In the genomic region with DNA sequence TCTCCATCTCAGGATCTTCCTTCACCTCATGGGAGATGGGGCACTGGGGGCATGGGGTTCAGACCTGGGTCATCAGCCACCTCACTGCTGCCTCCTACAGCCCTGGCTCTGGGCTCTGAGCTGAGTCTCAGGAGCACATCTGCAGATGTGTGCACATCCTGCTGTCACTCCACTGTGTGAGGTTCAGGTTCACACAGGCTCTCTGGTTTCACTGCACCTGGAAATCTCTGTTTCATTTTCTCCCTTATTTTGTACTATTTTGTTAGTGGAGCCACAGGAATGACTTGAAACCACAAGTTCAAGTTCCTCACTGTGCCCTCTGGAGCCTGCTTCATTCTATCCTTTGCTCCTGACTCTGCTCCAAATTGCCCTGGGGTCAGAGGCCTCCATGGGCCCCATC, we compare ENCODE assay signal across 23 mouse cellular contexts. TPM values are rescaled to one million over a fixed set of nuclear protein-coding genes. Genes with fewer than 3 reads are reported as not detected.
A peak's percentile ranks its signal among the peaks of the same experiment; 100 is the strongest.
DNase-seq lines count a peak whose midpoint lies in the region; ATAC-seq and TF ChIP-seq lines count a peak whose summit lies in the region.
"Had no signal": no experiment of that assay in that cellular context is flagged by ENCODE, and none has a peak within 500 bp of the region (broad histone marks: within the 10 kb centered on the region; RNA-seq: fewer than 3 reads in every experiment).

No protein-coding gene starts in this region.

- no peaks in the 10 kb centered on the region for H3K9me3 ChIP-seq in heart, embryonic 13.5 days
- H3K9me3 ChIP-seq in neural tube, embryonic 15.5 days (replicated peaks), result no peaks in the 10 kb centered on the region
- no peaks in the 10 kb centered on the region for H3K9me3 ChIP-seq in hindbrain, embryonic 14.5 days (ENCODE audit: control insufficient read depth, low read length)
- H3K9me3 ChIP-seq: G1E; midbrain, embryonic 12.5 days had no signal

- no peak overlapping the region for H3K4me3 ChIP-seq in heart, embryonic 13.5 days
- no peak overlapping the region for H3K4me3 ChIP-seq in small intestine, adult 2 months (ENCODE audit: low read depth, low read length)
- no peak overlapping the region for H3K4me3 ChIP-seq in neural tube, embryonic 15.5 days (replicated peaks)
- no peak overlapping the region for H3K4me3 ChIP-seq in hindbrain, embryonic 14.5 days (replicated peaks; ENCODE audit: low read length)
- H3K4me3 ChIP-seq: midbrain, embryonic 12.5 days had no signal

- peaks cover 25% of the 10 kb centered on the region for H3K36me3 ChIP-seq in heart, embryonic 13.5 days
- peaks cover 10% of the 10 kb centered on the region for H3K36me3 ChIP-seq in small intestine, adult 2 months (ENCODE audit: control insufficient read depth, insufficient read depth, low read length)
- H3K36me3 ChIP-seq in neural tube, embryonic 15.5 days, result peaks cover 10% of the 10 kb centered on the region
- peaks cover 18% of the 10 kb centered on the region for H3K36me3 ChIP-seq in hindbrain, embryonic 14.5 days (replicated peaks; ENCODE audit: control insufficient read depth, insufficient read depth)

- no peaks in the 10 kb centered on the region for H3K27me3 ChIP-seq in heart, embryonic 13.5 days (replicated peaks)
- no peaks in the 10 kb centered on the region for H3K27me3 ChIP-seq in small intestine, adult 2 months (ENCODE audit: control insufficient read depth, insufficient read depth, low read length)
- H3K27me3 ChIP-seq in neural tube, embryonic 15.5 days (replicated peaks), result no peaks in the 10 kb centered on the region
- H3K27me3 ChIP-seq in hindbrain, embryonic 14.5 days (ENCODE audit: control insufficient read depth, insufficient read depth, low read length), result no peaks in the 10 kb centered on the region
- H3K27me3 ChIP-seq: midbrain, embryonic 12.5 days had no signal

- no peak for ATAC-seq in heart, embryonic 13.5 days (ENCODE audit: extremely low read depth, insufficient number of reproducible peaks, low FRiP score, low TSS enrichment)
- ATAC-seq in neural tube, embryonic 15.5 days (ENCODE audit: low FRiP score), result no peak
- ATAC-seq in hindbrain, embryonic 14.5 days (ENCODE audit: low FRiP score), result no peak
- ATAC-seq: forebrain, embryonic 16.5 days had no signal

- no peak for TF ChIP-seq POLR2A in small intestine, adult 2 months (IDR thresholded peaks at IDR 0.05; ENCODE audit: low read depth, low read length)

- DNase-seq in heart, adult 8-10 months (ENCODE audit: low spot score), result no peak
- peak; percentile 70 for DNase-seq in thymus, postnatal 0 days (ENCODE audit: low spot score)
- no peak for DNase-seq in thymus, postnatal 10 days (ENCODE audit: low spot score in 2 of 2)
- DNase-seq in frontal cortex, postnatal 14 days (ENCODE audit: low spot score in 2 of 2), result no peak
- DNase-seq in hindbrain, embryonic 14.5 days (ENCODE audit: low spot score), result no peak
- DNase-seq: cerebellum, adult 2 months; embryo, embryonic 11 days; lung, postnatal 14 days; right cerebral cortex, postnatal 4 days had no signal

- 0 out of 2 replicates have a peak overlapping the region, but pooled peaks have one; percentile 48 for H3K27ac ChIP-seq in heart, embryonic 13.5 days (replicated peaks)
- H3K27ac ChIP-seq in small intestine, adult 2 months (ENCODE audit: insufficient read depth, low read depth, low read length), result peak overlapping the region; percentile 40
- H3K27ac ChIP-seq in neural tube, embryonic 15.5 days (replicated peaks), result no peak overlapping the region
- no peak overlapping the region for H3K27ac ChIP-seq in hindbrain, embryonic 14.5 days
- H3K27ac ChIP-seq: kidney, postnatal 0 days; midbrain, embryonic 12.5 days had no signal

- no peak for TF ChIP-seq CTCF in small intestine, adult 2 months (IDR thresholded peaks at IDR 0.05; ENCODE audit: extremely low read depth, insufficient read length, insufficient replicate concordance, low read depth, low read length)

- no peak overlapping the region for H3K9ac ChIP-seq in heart, embryonic 13.5 days
- H3K9ac ChIP-seq in neural tube, embryonic 15.5 days (replicated peaks), result no peak overlapping the region
- H3K9ac ChIP-seq in hindbrain, embryonic 14.5 days, result no peak overlapping the region
- H3K9ac ChIP-seq: midbrain, embryonic 12.5 days had no signal

- peaks cover 14% of the 10 kb centered on the region for H3K4me1 ChIP-seq in heart, embryonic 13.5 days
- H3K4me1 ChIP-seq in small intestine, adult 2 months (ENCODE audit: control insufficient read depth, insufficient read depth, insufficient read length, low read length), result peaks cover 26% of the 10 kb centered on the region
- no peaks in the 10 kb centered on the region for H3K4me1 ChIP-seq in neural tube, embryonic 15.5 days
- no peaks in the 10 kb centered on the region for H3K4me1 ChIP-seq in hindbrain, embryonic 14.5 days (replicated peaks; ENCODE audit: control insufficient read depth, insufficient read depth, low read length)
- H3K4me1 ChIP-seq: midbrain, embryonic 12.5 days had no signal

- H3K4me2 ChIP-seq in heart, embryonic 13.5 days, result no peak overlapping the region
- no peak overlapping the region for H3K4me2 ChIP-seq in neural tube, embryonic 15.5 days
- H3K4me2 ChIP-seq in hindbrain, embryonic 14.5 days (replicated peaks), result no peak overlapping the region
- H3K4me2 ChIP-seq: heart, embryonic 11.5 days; liver, embryonic 11.5 days; midbrain, embryonic 12.5 days had no signal

RNA-seq across cellular contexts. Expression of gene Gpr183, which starts 26.9 kb away (rescaled TPM):
- 2.3 and 2.5 TPM in 2 replicates for polyA plus RNA-seq in heart, embryonic 13.5 days (2015; fragmentation: Nextera tagmentation; extraction: Ambion mirVana)
- total RNA-seq in heart, adult 8-10 months (2022), result 1 to 10 TPM in 3 of 4 experiments, under 1 TPM in 1; 0.87 to 1.7 (median 1.1) TPM
- 12.5 and 13.4 TPM in 2 replicates for polyA plus RNA-seq in thymus, postnatal 0 days (2015; fragmentation: Nextera tagmentation; extraction: Ambion mirVana)
- 1.3 and 1.8 TPM in 2 replicates for polyA plus RNA-seq in small intestine, adult 2 months (2012; rRNA removed)
- polyA plus RNA-seq in neural tube, embryonic 15.5 days (2015; fragmentation: Nextera tagmentation; extraction: Ambion mirVana), result 0.74 and 3.7 TPM in 2 replicates
- 0.74 and 1.4 TPM in 2 replicates for polyA plus RNA-seq in hindbrain, embryonic 14.5 days (2014; fragmentation: Nextera tagmentation; extraction: Ambion mirVana)

RNA-seq across cellular contexts. Expression of gene Timm8a2, which starts 42.6 kb away (rescaled TPM):
- not detected in 2 replicates for polyA plus RNA-seq in heart, embryonic 13.5 days (2015; fragmentation: Nextera tagmentation; extraction: Ambion mirVana)
- total RNA-seq in heart, adult 8-10 months (2022), result not detected
- polyA plus RNA-seq in thymus, postnatal 0 days (2015; fragmentation: Nextera tagmentation; extraction: Ambion mirVana), result 0.21 TPM in 1 of 2 replicates, not detected in the other
- not detected in 2 replicates for polyA plus RNA-seq in small intestine, adult 2 months (2012; rRNA removed)
- polyA plus RNA-seq in neural tube, embryonic 15.5 days (2015; fragmentation: Nextera tagmentation; extraction: Ambion mirVana), result not detected in 2 replicates
- not detected in 2 replicates for polyA plus RNA-seq in hindbrain, embryonic 14.5 days (2014; fragmentation: Nextera tagmentation; extraction: Ambion mirVana)
- total RNA-seq: adrenal gland, postnatal 4 days; G1E; gastrocnemius, adult 8-10 months; layer of hippocampus, postnatal 10 days; left cerebral cortex, postnatal 25 days had no signal
- polyA plus RNA-seq: forebrain, embryonic 16.5 days; heart, embryonic 11.5 days; kidney, postnatal 0 days; liver, embryonic 11.5 days; midbrain, embryonic 12.5 days; neural tube, embryonic 11.5 days had no signal

Comparison
In these comparisons a context has a peak if more than half of its experiments do, and no peak if none do; other contexts are left out.
1. H3K27ac ChIP-seq: peak in heart, embryonic 13.5 days (single experiment) and small intestine, adult 2 months (single experiment); none in neural tube, embryonic 15.5 days (single experiment) and hindbrain, embryonic 14.5 days (single experiment).